In genomic region chr5:122288147-122288811, GRCm38 (mm10) we compare ENCODE assay signal across 12 mouse cellular contexts. TPM values are rescaled to one million over a fixed set of nuclear protein-coding genes. Genes with fewer than 3 reads are reported as not detected.
A peak's percentile ranks its signal among the peaks of the same experiment; 100 is the strongest.
DNase-seq lines count a peak whose midpoint lies in the region; ATAC-seq and TF ChIP-seq lines count a peak whose summit lies in the region.
"Had no signal": no experiment of that assay in that cellular context is flagged by ENCODE, and none has a peak within 500 bp of the region (broad histone marks: within the 10 kb centered on the region; RNA-seq: fewer than 3 reads in every experiment).

No protein-coding gene starts in this region.

- TF ChIP-seq EP300 in stomach, postnatal 0 days (optimal IDR thresholded peaks at IDR 0.05): no peak

- H3K4me1 ChIP-seq in heart, embryonic 10.5 days: peaks cover 47% of the 10 kb centered on the region
- peaks cover 43% of the 10 kb centered on the region for H3K4me1 ChIP-seq in thymus, adult 2 months (replicated peaks; ENCODE audit: control insufficient read depth, insufficient read depth, low read length)
- 0 out of 2 replicates have a peak, but pooled peaks cover 3% of the 10 kb centered on the region for H3K4me1 ChIP-seq in stomach, postnatal 0 days (replicated peaks; ENCODE audit: control insufficient read depth, insufficient read depth)
- peaks cover 20% of the 10 kb centered on the region for H3K4me1 ChIP-seq in midbrain, embryonic 14.5 days (ENCODE audit: control insufficient read depth, insufficient read depth, low read length)

- H3K4me3 ChIP-seq in heart, embryonic 10.5 days: no peak overlapping the region
- H3K4me3 ChIP-seq in thymus, adult 2 months (ENCODE audit: control insufficient read depth, insufficient read depth, low read length): no peak overlapping the region
- no peak overlapping the region for H3K4me3 ChIP-seq in stomach, postnatal 0 days (ENCODE audit: low read depth, low read length)
- H3K4me3 ChIP-seq in midbrain, embryonic 14.5 days (replicated peaks; ENCODE audit: low read depth, low read length): no peak overlapping the region
- H3K4me3 ChIP-seq: forebrain, embryonic 12.5 days; intestine, embryonic 15.5 days; midbrain, embryonic 12.5 days; neural tube, embryonic 12.5 days had no signal

- TF ChIP-seq CTCF in thymus, adult 2 months (IDR thresholded peaks at IDR 0.05; ENCODE audit: borderline replicate concordance, control insufficient read depth, extremely low read depth, insufficient read depth, low read length, poor library complexity): no peak
- TF ChIP-seq CTCF in stomach, postnatal 0 days (IDR thresholded peaks at IDR 0.05; ENCODE audit: low read depth): no peak

- TF ChIP-seq POLR2A in thymus, adult 2 months (IDR thresholded peaks at IDR 0.05; ENCODE audit: control insufficient read depth, extremely low read depth, insufficient read depth, low read length, poor library complexity): no peak

- H3K9me3 ChIP-seq in heart, embryonic 10.5 days: no peaks in the 10 kb centered on the region
- H3K9me3 ChIP-seq in stomach, postnatal 0 days (ENCODE audit: control insufficient read depth, low read length): no peaks in the 10 kb centered on the region
- no peaks in the 10 kb centered on the region; the same call in 1 of the 2 replicates for H3K9me3 ChIP-seq in midbrain, embryonic 14.5 days (ENCODE audit: control insufficient read depth, low read length)
- H3K9me3 ChIP-seq: intestine, embryonic 15.5 days; midbrain, embryonic 12.5 days; neural tube, embryonic 12.5 days had no signal

- no peaks in the 10 kb centered on the region for H3K27me3 ChIP-seq in heart, embryonic 10.5 days (ENCODE audit: insufficient read depth, poor library complexity, severe bottlenecking)
- no peaks in the 10 kb centered on the region for H3K27me3 ChIP-seq in thymus, adult 2 months (ENCODE audit: control insufficient read depth, insufficient read depth, low read length)
- H3K27me3 ChIP-seq in stomach, postnatal 0 days (ENCODE audit: control insufficient read depth, insufficient read depth, low read length): no peaks in the 10 kb centered on the region
- no peaks in the 10 kb centered on the region for H3K27me3 ChIP-seq in midbrain, embryonic 14.5 days (ENCODE audit: control insufficient read depth, insufficient read depth, low read length)
- H3K27me3 ChIP-seq: forebrain, embryonic 12.5 days; intestine, embryonic 15.5 days; midbrain, embryonic 12.5 days; neural tube, embryonic 12.5 days had no signal

- no peak overlapping the region for H3K4me2 ChIP-seq in stomach, postnatal 0 days (replicated peaks; ENCODE audit: low read depth)
- H3K4me2 ChIP-seq in midbrain, embryonic 14.5 days (ENCODE audit: low read length): no peak overlapping the region
- H3K4me2 ChIP-seq: forebrain, embryonic 12.5 days; intestine, embryonic 15.5 days; midbrain, embryonic 12.5 days; neural tube, embryonic 12.5 days had no signal

- DNase-seq in heart, adult 11 months: peak; percentile 96
- no peak for DNase-seq in heart, embryonic 10.5 days (ENCODE audit: low spot score)
- DNase-seq in thymus, adult 2 months: peak; percentile 31
- no peak for DNase-seq in thymus, adult 18-20 months
- DNase-seq in T-cell, adult 2 months (ENCODE audit: low spot score): peak; percentile 82
- DNase-seq in stomach, postnatal 0 days (ENCODE audit: low spot score): no peak
- no peak for DNase-seq in kidney, postnatal 25 days
- no peak for DNase-seq in midbrain, embryonic 14.5 days

- H3K36me3 ChIP-seq in heart, embryonic 10.5 days: peaks cover 23% of the 10 kb centered on the region
- H3K36me3 ChIP-seq in thymus, adult 2 months (ENCODE audit: control insufficient read depth, insufficient read depth, low read length): no peaks in the 10 kb centered on the region; the same call in 1 of the 2 replicates
- no peaks in the 10 kb centered on the region for H3K36me3 ChIP-seq in stomach, postnatal 0 days (ENCODE audit: control insufficient read depth, insufficient read depth, low read length)
- H3K36me3 ChIP-seq in midbrain, embryonic 14.5 days (ENCODE audit: control insufficient read depth, insufficient read depth, low read length): no peaks in the 10 kb centered on the region

- H3K27ac ChIP-seq in heart, embryonic 10.5 days: no peak overlapping the region
- H3K27ac ChIP-seq in thymus, adult 2 months (ENCODE audit: control insufficient read depth, insufficient read depth, low read length): peak overlapping the region; percentile 48; the same call in 1 of the 2 replicates
- peak overlapping the region; percentile 49; the same call in 1 of the 2 replicates for H3K27ac ChIP-seq in stomach, postnatal 0 days (replicated peaks)
- H3K27ac ChIP-seq in midbrain, embryonic 14.5 days (replicated peaks; ENCODE audit: low read depth, low read length): no peak overlapping the region
- H3K27ac ChIP-seq: forebrain, embryonic 12.5 days; intestine, embryonic 15.5 days; midbrain, embryonic 12.5 days; neural tube, embryonic 12.5 days had no signal

- H3K9ac ChIP-seq in stomach, postnatal 0 days (ENCODE audit: low read length): no peak overlapping the region
- H3K9ac ChIP-seq in midbrain, embryonic 14.5 days (replicated peaks; ENCODE audit: low read length): no peak overlapping the region
- H3K9ac ChIP-seq: forebrain, embryonic 12.5 days; intestine, embryonic 15.5 days; midbrain, embryonic 12.5 days; neural tube, embryonic 12.5 days had no signal

- no peak for ATAC-seq in stomach, postnatal 0 days (ENCODE audit: low FRiP score, low TSS enrichment)
- ATAC-seq in midbrain, embryonic 14.5 days (ENCODE audit: low FRiP score, low TSS enrichment): no peak
- ATAC-seq: intestine, embryonic 15.5 days had no signal

- 90% methylated on average over 4 of the region's 4 CpGs for WGBS in heart, embryonic 10.5 days
- WGBS in thymus, adult 2 months: 64% methylated on average over 4 of the region's 4 CpGs
- 40% methylated on average over 4 of the region's 4 CpGs for WGBS in stomach, postnatal 0 days
- 85% methylated on average over 4 of the region's 4 CpGs for WGBS in midbrain, embryonic 14.5 days

RNA-seq across cellular contexts. Expression of gene Pptc7, which starts 4.1 kb away (rescaled TPM):
- 9.1 and 9.9 TPM in 2 replicates for polyA plus RNA-seq in heart, embryonic 10.5 days (2016; fragmentation: Nextera tagmentation; extraction: Ambion mirVana)
- polyA plus RNA-seq in thymus, adult 2 months (2012; rRNA removed): 72.4 and 78.8 TPM in 2 replicates
- 7.8 and 8.2 TPM in 2 replicates for polyA plus RNA-seq in stomach, postnatal 0 days (2015; fragmentation: Nextera tagmentation; extraction: Ambion mirVana)
- 8.5 and 9.1 TPM in 2 replicates for polyA plus RNA-seq in midbrain, embryonic 14.5 days (2014; fragmentation: Nextera tagmentation; extraction: Ambion mirVana)

RNA-seq across cellular contexts. Expression of gene Tctn1, which starts 24.0 kb away (rescaled TPM):
- polyA plus RNA-seq in heart, embryonic 10.5 days (2016; fragmentation: Nextera tagmentation; extraction: Ambion mirVana): 2.4 and 3.1 TPM in 2 replicates
- 41.4 and 45.0 TPM in 2 replicates for polyA plus RNA-seq in thymus, adult 2 months (2012; rRNA removed)
- 2.3 TPM in 2 replicates for polyA plus RNA-seq in stomach, postnatal 0 days (2015; fragmentation: Nextera tagmentation; extraction: Ambion mirVana)
- polyA plus RNA-seq in midbrain, embryonic 14.5 days (2014; fragmentation: Nextera tagmentation; extraction: Ambion mirVana): 6.2 and 6.6 TPM in 2 replicates

Comparison
In these comparisons a context has a peak if more than half of its experiments do, and no peak if none do; other contexts are left out.
1. DNase-seq: peak in heart, adult 11 months (single experiment), thymus, adult 2 months (single experiment) and T-cell, adult 2 months (single experiment); none in heart, embryonic 10.5 days (single experiment), thymus, adult 18-20 months (0 of 2), stomach, postnatal 0 days (single experiment), kidney, postnatal 25 days (0 of 2) and midbrain, embryonic 14.5 days (single experiment).
2. H3K27ac ChIP-seq: peak in thymus, adult 2 months (single experiment) and stomach, postnatal 0 days (single experiment); none in heart, embryonic 10.5 days (single experiment) and midbrain, embryonic 14.5 days (single experiment).